Mouse (Mus musculus) left cerebral cortex, adult 18-20 months (tissue): Measurements from ENCODE around the gene Gcn1l1. TPM values are rescaled to one million over a fixed set of nuclear protein-coding genes. Genes with fewer than 3 reads are reported as not detected.
"Not testable (repeated sequence)": the region's sequence is repeated elsewhere in the genome, so short reads cannot be mapped to it uniquely, and the experiment has no call there.

Source experiments
- DNase-seq, 2 experiments: peaks; one replicate each; pipeline ENCODE4 v3.0.0; 2021 to 2022; ENCODE audit warnings: low spot score in 2 of 2, mixed read lengths in 1 of 2
- total RNA-seq, 2 experiments: library from RNA; stranded (reverse); gene quantifications; 2 replicates each; pipeline ENCODE4 v1.2.3; 2021

Gcn1l1 gene
- total RNA-seq, 2 experiments from 2014 or later = 62.0 to 66.4 TPM

- DNase-seq = no peak
Measured at GRCm38 (mm10) chr5:115558182-115558794, 6.8 kb upstream of the Gcn1l1 start.

DNA sequence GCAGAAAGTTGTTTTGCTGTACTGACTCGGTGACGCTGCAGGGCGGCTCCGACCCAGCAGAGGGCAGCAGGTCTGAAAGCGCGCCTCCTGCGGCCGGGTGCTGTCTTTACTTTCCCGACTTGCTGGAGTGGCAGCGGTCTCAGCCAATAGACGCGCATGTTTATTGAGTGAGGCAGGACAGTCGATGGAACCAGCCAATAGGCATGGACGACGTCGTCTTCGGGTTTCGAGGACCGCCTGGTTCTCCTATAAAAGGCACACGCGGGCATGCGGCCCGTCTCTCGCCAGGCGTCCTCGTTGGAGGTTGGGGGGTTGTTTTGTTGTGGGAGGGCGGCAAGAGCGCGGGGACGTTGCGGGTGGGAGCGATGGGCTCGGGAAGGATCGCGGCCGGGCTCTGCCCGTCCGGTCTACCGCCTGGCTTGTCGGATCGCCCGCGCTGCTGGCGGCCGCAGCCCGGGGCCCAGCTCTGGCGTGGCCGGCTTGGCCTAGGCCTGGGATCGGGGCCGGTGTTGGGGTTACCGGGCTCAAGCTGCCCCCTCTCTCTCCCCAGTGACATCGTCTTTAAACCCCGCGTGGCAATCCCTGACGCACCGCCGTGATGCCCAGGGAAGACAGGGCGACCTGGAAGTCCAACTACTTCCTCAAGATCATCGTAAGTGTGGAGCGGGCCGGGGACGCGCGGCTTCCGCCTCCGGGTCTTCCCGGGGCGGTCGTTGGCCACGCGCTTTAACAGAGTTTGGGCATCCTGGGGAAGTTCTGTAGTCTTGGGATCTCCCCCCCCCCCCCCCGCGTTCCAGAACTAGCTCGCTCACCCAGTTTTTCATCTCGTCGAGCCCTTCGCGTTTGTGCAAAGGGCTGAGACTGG is 5.6 kb upstream of the Gcn1l1 start, which contains the start of gene Rplp0:
Gene Rplp0, plus strand, starts transcription at position 231 of the 865 bp plus-strand sequence.
- peak; percentile 100 for DNase-seq

GRCm38 (mm10) chr5:115560336-115560905 is 4.6 kb upstream of the Gcn1l1 start:
- no peak for DNase-seq

DNA sequence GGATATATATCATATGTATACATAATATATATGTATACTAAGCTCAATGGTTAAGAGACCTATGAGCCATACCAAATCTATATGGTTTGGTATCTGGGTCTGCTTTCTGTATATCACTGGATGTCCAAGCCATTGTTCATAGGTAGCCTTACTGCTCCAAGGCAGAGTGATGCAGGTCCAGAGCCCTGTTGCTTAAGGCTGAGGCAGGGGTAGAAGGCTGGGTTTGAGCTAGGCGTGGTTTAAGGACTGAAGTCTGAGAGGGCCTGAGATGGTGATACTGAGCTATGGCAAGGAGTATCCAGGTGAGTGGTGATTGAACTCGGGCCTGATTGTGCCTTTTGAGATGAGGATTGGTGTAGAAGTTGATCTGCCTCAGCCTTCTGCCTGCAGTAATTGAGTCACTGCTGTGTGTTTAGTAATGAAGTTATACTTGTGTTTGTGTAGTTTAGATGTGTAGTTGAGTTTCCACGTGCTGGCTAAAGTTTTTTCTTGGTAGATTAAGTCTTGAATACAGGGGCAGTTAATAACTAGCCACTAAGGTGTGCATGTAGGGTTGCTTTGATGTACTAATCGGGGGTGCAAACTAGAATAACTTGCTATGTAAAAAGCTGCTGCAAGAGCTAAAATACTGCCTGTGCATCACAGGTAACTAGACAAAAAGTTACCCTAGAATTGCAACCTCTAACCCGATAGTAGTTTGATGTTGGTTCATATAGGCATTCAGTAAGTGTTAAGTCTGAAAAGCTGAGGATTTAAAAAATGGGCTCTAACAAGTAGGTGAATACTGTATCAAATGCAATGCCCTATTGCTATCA is 1.1 kb upstream of the Gcn1l1 start:
- no peak for DNase-seq

GRCm38 (mm10) chr5:115565403-115565802 is 349 bp downstream of the Gcn1l1 start:
- no peak for DNase-seq

DNA sequence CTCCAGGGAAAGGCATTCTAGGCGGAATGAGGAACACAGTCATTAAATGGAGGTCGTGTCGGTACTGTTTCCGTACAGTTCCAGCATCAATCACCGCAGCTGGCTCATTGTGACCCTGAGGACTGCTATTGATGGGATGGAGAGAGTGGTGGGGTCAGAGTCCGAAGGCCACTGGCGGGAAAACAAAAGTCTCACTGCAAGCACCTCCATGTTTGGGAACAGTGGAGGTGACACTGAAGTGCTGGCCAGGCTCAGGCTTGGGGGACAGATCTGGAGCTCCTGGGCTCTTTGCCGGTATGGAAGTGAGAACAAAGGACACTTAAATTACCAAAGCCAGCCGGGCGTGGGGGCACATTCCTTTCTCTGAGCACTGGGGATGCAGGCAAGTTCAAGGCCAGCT is 3.6 kb downstream of the Gcn1l1 start:
- no peak for DNase-seq

DNA sequence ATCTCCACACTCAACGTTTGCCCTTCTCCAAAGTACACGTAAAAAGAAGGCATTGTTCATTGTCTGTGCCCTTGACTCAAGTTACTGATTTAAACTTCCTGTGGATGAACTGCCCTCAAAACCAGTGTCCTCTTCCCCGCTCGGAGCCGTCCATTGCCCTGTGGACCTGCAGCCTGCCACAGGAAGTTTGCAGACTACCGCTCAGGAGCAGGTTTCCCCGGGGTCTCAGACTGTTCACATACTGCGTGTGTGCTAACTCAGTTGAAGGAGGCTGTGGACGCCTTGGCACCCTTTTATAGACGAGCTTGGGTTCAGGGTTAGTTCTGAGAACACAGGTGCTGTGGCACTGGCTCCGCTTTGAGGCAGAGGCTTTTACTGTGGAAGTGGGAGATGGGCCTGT is 4.3 kb downstream of the Gcn1l1 start:
- no peak for DNase-seq

DNA sequence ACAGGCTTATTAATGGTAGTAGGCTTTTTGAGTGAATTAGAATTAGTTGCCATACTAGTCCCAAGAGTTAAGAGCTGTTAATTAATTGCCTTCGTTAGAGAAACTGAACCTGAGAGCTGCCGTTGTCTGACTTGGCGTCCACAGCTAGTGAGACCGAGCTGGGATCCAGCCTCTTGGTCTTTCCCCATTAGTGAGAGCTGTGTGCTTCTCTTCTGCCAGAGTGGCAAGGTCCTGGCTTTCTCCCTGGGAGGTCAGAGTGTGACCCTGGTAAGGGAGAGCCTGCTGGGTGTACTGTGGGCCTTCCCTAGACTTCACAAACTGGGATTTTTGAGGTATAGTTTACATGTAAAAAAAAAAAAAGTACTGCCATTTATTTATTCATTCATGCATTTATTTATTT is 4.7 kb downstream of the Gcn1l1 start:
- no peak for DNase-seq

GRCm38 (mm10) chr5:115571086-115571485 is 6.0 kb downstream of the Gcn1l1 start:
- peak; percentile 65 to 76 for DNase-seq

DNA sequence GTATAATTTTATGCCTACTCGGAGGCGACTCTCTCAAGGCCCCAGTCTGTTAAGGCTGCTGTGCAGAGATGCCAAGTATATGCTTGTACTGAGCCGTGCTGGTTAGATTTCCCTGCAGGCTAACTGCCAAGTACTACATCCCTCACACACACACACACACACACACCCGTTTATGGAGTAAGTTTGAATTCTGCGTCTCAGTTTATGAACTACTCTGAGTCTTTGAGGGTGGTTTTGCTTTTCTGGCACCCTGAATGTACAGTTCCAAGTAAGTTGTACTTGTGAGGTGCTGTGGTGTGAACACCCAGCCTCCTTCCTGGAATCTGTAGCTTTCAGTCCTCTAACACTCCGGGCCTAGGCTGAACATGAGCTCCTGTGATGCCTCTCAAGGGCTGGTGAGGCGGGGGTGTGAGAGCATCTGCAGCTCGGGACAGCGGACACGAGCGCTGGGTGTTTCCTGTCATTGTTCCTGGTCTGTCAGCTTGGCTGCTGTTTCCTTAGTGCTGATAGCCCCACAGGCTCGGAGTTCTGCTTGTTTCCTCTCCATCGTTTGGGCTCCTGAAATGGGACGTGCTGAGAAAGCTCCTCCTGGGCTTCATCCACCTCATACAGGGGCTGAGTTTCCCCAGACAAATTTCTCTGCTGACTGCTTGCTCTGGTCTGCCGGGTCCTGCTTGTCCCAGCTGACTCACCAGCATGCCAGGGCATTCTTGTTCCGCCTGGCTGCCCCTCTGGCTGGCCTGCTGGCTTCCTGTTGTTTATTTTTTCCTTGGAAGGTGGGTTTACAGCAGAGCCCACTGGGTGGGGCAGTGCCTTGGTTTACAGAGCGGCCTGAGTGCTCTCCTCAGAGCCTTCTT is 7.9 kb downstream of the Gcn1l1 start:
- DNase-seq = peak; percentile 21 to 37

DNA sequence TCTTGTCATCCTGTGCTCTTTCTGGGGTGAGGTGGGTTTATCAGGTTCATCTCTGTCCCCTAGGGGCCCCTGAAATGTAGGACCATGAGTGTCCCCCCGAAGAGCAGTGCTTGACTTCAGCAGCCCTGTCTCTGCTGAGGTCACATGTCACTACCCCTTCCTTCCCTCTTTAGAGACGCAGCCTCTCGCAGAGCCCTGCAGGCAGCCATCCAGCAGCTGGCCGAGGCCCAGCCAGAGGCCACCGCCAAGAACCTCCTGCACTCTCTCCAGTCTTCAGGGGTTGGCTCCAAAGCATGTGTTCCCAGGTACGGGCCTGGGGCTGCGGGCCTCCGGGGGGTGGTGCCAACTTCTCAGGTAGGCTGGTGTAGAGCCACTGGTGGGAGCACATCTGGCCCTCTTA is 9.9 kb downstream of the Gcn1l1 start:
- DNase-seq = no peak

DNA sequence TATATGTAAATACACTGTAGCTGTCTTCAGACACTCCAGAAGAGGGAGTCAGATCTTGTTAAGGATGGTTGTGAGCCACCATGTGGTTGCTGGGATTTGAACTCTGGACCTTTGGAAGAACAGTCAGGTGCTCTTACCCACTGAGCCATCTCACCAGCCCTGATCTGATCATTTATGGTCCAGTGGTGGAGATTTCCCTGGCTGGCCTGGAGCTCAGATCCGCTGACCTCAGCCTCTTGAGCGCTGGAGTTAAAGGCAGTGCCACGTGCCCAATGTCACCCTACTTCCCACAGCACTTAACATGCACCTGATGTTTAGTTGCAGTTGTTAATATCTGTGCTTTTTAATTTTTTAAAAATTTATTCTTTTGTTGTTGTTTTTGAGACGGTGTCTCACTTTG is 12.6 kb downstream of the Gcn1l1 start:
- not testable (repeated sequence) for DNase-seq

DNA sequence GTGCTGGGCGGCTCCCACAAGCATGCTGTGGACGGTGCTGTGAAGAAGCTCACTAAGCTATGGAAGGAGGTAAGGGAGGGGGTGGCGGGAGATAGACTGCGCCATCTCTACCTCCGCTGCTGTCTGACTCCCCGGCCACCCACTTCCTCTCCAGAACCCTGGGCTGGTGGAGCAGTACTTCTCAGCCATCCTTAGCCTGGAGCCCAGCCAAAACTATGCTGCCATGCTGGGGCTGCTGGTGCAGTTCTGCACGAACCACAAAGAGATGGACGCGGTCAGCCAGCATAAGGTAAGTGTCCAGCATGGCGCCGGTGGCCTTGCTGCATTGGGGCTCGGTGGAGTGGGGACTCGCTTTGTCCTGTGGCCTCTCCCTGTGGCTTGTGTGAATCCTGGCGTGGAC is 13.9 kb downstream of the Gcn1l1 start:
- DNase-seq = peak in 1 of 2 experiments; percentile 49

DNA sequence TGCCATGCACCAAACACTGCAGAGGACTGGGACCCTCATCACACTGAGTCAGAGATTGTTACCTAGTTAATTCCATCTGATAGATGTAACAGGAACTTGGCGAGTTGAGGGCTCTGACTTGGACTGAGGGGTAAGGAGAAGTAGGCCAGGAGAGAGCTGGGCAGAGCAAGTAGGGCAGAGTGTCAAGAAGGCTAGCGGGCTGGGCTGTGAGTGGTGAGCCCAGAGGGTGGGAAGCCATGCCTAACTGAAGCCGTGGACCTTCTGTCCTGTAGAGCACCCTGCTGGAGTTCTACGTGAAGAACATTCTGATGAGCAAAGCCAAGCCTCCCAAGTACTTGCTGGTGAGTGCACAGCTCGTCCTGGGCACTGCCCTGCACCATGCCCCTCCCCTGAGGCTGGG is 14.3 kb downstream of the Gcn1l1 start:
- no peak for DNase-seq

DNA sequence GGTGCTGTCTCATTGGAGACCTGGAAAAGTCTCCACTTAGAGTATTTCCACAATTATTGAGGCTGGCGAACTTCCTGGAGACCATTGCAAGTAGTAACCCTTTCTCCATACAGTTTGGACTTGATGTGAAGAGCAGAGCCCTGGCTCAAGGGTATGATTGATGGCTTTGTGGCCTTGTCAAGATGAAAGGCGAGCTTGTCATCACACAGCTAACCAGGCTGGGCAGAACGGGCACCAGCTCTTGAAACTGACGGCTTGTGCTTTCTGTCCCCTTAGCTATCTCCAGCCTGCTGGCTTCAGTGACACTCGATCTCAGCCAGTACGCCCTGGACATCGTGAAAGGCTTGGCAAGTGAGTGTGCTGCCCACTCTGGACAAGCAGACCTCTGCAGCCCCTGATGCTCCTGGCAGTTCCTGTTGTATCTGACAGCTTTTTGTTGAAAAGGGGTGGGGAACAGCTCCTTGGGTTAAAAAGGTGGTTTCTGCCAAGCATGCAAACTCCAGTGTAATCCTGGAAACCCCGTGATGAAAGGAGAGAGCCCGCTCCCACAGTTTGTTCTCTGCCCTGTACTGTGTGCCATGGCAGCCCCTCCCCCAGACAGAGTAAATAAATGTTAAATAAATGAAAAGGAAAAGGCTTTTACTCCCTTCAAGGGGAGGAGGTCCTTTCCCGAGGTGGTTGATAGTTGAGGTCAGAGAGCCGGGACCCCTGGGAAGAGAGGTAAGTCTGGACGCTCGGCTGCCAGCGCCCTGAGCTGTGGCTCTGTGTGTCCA is 15.4 kb downstream of the Gcn1l1 start:
- DNase-seq = no peak

DNA sequence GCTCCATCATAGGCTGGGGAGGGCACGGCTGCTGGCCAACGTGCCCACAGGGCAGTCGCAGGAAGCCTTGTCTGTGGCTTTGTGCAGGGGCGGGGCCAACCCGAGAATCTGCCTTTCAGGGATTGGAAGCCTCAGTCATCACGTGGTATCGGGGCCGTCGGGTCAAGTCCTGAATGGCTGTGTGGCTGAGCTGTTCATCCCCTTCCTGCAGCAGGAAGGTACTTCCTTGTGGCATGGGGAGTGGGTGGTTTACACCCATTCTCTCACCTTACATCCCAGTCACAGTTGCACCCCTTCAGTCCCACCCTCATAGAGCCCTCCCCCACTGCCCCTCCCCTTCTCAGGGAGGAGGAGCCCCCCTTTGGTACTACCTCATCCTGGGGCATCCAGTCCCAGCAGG is 16.6 kb downstream of the Gcn1l1 start:
- no peak for DNase-seq

DNA sequence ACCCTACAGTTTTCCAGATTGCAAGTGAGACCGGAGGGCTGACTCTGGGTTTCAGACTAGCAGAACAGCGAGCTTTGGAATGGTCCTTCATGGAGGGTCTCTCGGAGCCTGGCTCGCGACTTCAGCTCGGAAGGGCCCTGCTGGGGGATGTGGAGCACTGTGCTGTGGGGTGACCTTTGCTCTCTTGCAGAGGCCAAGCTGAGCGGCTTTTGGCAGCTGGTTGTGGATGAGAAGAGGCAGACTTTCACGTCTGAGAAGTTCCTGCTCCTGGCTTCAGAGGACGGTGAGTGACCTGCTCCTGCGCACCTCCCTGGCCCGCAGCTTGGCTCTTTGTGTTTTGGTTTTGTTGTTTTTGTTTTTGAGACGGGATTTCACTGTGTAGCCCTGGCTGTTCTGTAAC is 20.6 kb downstream of the Gcn1l1 start:
- DNase-seq = no peak

DNA sequence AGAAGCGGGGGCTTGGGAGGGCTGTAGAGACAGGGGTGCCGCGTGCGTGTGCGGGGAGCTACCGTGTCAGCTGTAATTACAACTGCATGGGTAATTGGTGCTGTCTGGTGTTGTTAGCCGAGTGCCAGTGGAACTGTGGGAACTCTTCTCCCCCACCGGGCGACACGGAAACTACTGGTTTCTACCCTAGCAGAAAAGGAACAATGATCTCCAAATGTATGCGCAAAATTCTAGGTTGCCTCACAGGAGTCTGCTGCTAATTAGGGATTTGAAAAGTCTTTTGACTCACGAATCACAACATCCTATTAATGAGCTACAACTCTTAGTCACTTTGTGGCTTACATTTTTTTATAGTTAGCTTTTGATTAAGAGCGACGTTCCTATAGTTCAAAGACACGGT is 21.1 kb downstream of the Gcn1l1 start:
- no peak for DNase-seq

DNA sequence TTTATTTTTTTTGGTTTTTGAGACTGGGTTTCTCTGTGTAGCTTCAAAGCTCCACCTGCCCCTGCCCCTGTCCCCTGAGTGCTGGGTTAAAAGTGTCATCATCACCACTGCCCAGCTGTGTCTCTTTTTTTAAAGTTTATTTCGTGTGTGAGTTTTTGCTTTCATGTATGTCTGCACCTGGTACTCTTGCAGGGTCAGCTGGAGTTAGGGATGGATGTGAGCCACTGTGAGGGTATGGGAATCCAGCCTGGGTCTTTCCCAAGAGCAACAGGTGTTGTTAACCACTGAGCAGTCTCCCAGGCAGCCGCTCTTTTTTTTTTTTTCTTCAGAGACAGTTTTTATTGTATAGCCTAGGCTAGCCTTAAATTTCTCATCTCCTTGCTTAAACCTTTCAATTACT is 21.7 kb downstream of the Gcn1l1 start:
- DNase-seq = no peak

DNA sequence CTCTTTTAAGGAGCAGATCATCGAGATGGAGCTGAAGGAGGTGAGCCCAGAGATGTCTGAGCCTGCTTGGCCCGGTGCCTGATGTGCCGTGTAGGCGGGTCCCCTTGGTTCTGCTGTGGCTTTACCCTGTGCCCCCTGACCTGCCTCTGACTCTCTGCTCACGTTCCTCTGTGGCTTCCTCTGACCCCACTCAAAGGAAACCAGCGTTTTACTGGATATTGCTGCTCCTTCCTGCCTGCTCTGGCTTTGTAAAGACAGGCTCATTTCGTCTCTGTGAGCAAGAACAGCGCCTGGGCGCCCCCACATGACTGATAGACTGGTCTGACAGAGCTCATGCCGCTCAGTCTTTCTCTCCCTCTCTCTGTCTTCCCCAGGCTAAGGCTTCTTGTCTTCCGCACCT is 26.0 kb downstream of the Gcn1l1 start:
- DNase-seq = no peak
